Mouse (Mus musculus) C2C12 (cell line): ENCODE data around the gene Msx1. TPM values are rescaled to one million over a fixed set of nuclear protein-coding genes. Genes with fewer than 3 reads are reported as not detected.

Source experiments
- H3K27me3 ChIP-seq: one replicate; pipeline ENCODE4 v1.6.1; 2011; ENCODE audit not compliant: control insufficient read depth, insufficient read depth, insufficient read length
- H3K36me3 ChIP-seq: one replicate; pipeline ENCODE4 v1.6.1; 2011; ENCODE audit not compliant: control insufficient read depth, insufficient read depth
- H3K4me3 ChIP-seq: one replicate; pipeline ENCODE4 v1.5.1; 2011; ENCODE audit warnings: mild to moderate bottlenecking, control low read depth; ENCODE audit not compliant: poor library complexity, insufficient read depth, severe bottlenecking
- H3K79me2 ChIP-seq: one replicate; pipeline ENCODE4 v1.6.1; 2011; ENCODE audit not compliant: control insufficient read depth, insufficient read depth
- H3K79me3 ChIP-seq: one replicate; pipeline ENCODE4 v1.6.1; 2011; ENCODE audit warnings: low read depth, control low read depth
- H3ac ChIP-seq: one replicate; pipeline ENCODE3; 2011; ENCODE audit warnings: low read depth; ENCODE audit not compliant: control insufficient read depth, insufficient read length
- CEBPB ChIP-seq: IDR thresholded peaks from one replicate; pipeline ENCODE4 v1.6.1; 2011; ENCODE audit warnings: low read depth, mild to moderate bottlenecking, control low read depth, moderate library complexity
- CTCF ChIP-seq: IDR thresholded peaks from one replicate; pipeline ENCODE4 v1.5.1; 2011; ENCODE audit not compliant: control insufficient read depth, insufficient read depth, insufficient read length
- FOSL1 ChIP-seq: IDR thresholded peaks from one replicate; pipeline ENCODE4 v1.8.0; 2011; ENCODE audit warnings: mild to moderate bottlenecking, low read length; ENCODE audit not compliant: poor library complexity, insufficient read depth, severe bottlenecking
- MAX ChIP-seq: IDR thresholded peaks from one replicate; pipeline ENCODE4 v1.6.1; 2011; ENCODE audit warnings: mild to moderate bottlenecking, control low read depth
- MYOD1 ChIP-seq: IDR thresholded peaks from one replicate; pipeline ENCODE4 v1.6.1; 2011; ENCODE audit warnings: low read depth; ENCODE audit not compliant: control insufficient read depth, insufficient read length
- MYOG ChIP-seq: IDR thresholded peaks from one replicate; pipeline ENCODE4 v1.6.1; 2011; ENCODE audit not compliant: control insufficient read depth, insufficient read length; ENCODE audit errors: extremely low read depth
- USF1 ChIP-seq: IDR thresholded peaks from one replicate; pipeline ENCODE4 v1.6.1; 2011; ENCODE audit warnings: low read depth, mild to moderate bottlenecking, control low read depth, moderate library complexity
- polyA plus RNA-seq: library from polyadenylated mRNA; unstranded; fragments of >200 nt; fragmentation: generic; extraction: Trizol; gene quantifications from one replicate; pipeline ENCODE4 v1.2.1, GENCODE M21; 2012; ENCODE audit warnings: missing spikeins

Msx1 gene
- polyA plus RNA-seq, 1 experiment: 7.0 TPM

GRCm38 (mm10) chr5:37774011-37774410 lies 50.4 kb downstream of the Msx1 start:
- Histone ChIP-seq H3K79me3 (no peaks in the 10 kb centered on the region), H3K4me3 (no peak overlapping the region), H3K79me2 (no peaks in the 10 kb centered on the region)

GRCm38 (mm10) chr5:37770870-37771269 lies 53.5 kb downstream of the Msx1 start:
- no peak for TF ChIP-seq MYOG
- TF ChIP-seq MYOD1: no peak
- TF ChIP-seq CEBPB: no peak
- TF ChIP-seq MAX: no peak
- TF ChIP-seq CTCF: no peak
- TF ChIP-seq USF1: no peak
- no peak for TF ChIP-seq FOSL1
- Histone ChIP-seq H3K4me3 (no peak overlapping the region), H3K27me3 (peaks cover 6% of the 10 kb centered on the region), H3K79me2 (no peaks in the 10 kb centered on the region), H3ac (no peak overlapping the region), H3K36me3 (no peaks in the 10 kb centered on the region), H3K79me3 (no peaks in the 10 kb centered on the region)

More at GRCm38 (mm10) chr5:37774011-37774410, 50.4 kb downstream of the Msx1 start:
- Histone ChIP-seq H3K36me3 (no peaks in the 10 kb centered on the region), H3ac (no peak overlapping the region), H3K27me3 (peaks cover 14% of the 10 kb centered on the region)
- no peak for TF ChIP-seq CTCF
- no peak for TF ChIP-seq MYOD1
- no peak for TF ChIP-seq MYOG
- no peak for TF ChIP-seq CEBPB
- TF ChIP-seq FOSL1: no peak
- TF ChIP-seq MAX: no peak
- TF ChIP-seq USF1: no peak

Other genes starting within 250 kb of the Msx1 start
- gene Stk32b, start 107.4 kb downstream of the Msx1 start, polyA plus RNA-seq: not detected
- not detected for gene Cytl1, start 89.1 kb downstream of the Msx1 start, polyA plus RNA-seq
- 21.6 TPM for gene Stx18, start 214.2 kb upstream of the Msx1 start, polyA plus RNA-seq